In genomic region chr13:108287953-108288352, GRCm38 (mm10) we compare ENCODE assay signal across 20 mouse cellular contexts.
"Had no signal": no experiment of that assay in that cellular context is flagged by ENCODE, and none has a peak within 500 bp of the region (broad histone marks: within the 10 kb centered on the region; RNA-seq: fewer than 3 reads in every experiment).

No protein-coding gene starts in this region.

- H3K4me2 ChIP-seq: lung, embryonic 14.5 days; midbrain, embryonic 11.5 days; midbrain, embryonic 13.5 days; midbrain, embryonic 15.5 days; neural tube, embryonic 13.5 days; neural tube, embryonic 15.5 days; stomach, embryonic 15.5 days had no signal

- DNase-seq: lung, adult 18-20 months; lung, embryonic 14.5 days; lung, postnatal 10 days; lung, postnatal 4 days; retina, postnatal 1 day; right cerebral cortex, adult 18-20 months; right cerebral cortex, postnatal 25 days; right cerebral cortex, postnatal 4 days; spleen, adult 18-20 months; thymus, adult 2 months; thymus, postnatal 36 days had no signal

- ATAC-seq: midbrain, embryonic 13.5 days; midbrain, embryonic 15.5 days had no signal

- H3K9me3 ChIP-seq: midbrain, embryonic 13.5 days; midbrain, embryonic 15.5 days; neural tube, embryonic 13.5 days; neural tube, embryonic 15.5 days; stomach, embryonic 15.5 days had no signal

- H3K9ac ChIP-seq: liver, embryonic 14.5 days; lung, embryonic 14.5 days; midbrain, embryonic 13.5 days; midbrain, embryonic 15.5 days; neural tube, embryonic 13.5 days; neural tube, embryonic 15.5 days; stomach, embryonic 15.5 days had no signal

- H3K4me1 ChIP-seq: midbrain, embryonic 13.5 days; midbrain, embryonic 15.5 days; neural tube, embryonic 13.5 days; neural tube, embryonic 15.5 days; stomach, embryonic 15.5 days had no signal

- H3K4me3 ChIP-seq: midbrain, embryonic 13.5 days; midbrain, embryonic 15.5 days; myocyte; neural tube, embryonic 13.5 days; neural tube, embryonic 15.5 days; stomach, embryonic 15.5 days had no signal

- H3K36me3 ChIP-seq: midbrain, embryonic 13.5 days; midbrain, embryonic 15.5 days; neural tube, embryonic 13.5 days; neural tube, embryonic 15.5 days; stomach, embryonic 15.5 days had no signal

- H3K27me3 ChIP-seq: midbrain, embryonic 13.5 days; midbrain, embryonic 15.5 days; neural tube, embryonic 13.5 days; neural tube, embryonic 15.5 days; stomach, embryonic 15.5 days had no signal

- H3K27ac ChIP-seq: liver, embryonic 14.5 days; midbrain, embryonic 13.5 days; midbrain, embryonic 15.5 days; neural tube, embryonic 13.5 days; neural tube, embryonic 15.5 days; stomach, embryonic 15.5 days; stomach, postnatal 0 days had no signal
